Mouse (Mus musculus) heart, adult 8-10 months (tissue): ENCODE data around the gene Mkln1. TPM values are rescaled to one million over a fixed set of nuclear protein-coding genes. Genes with fewer than 3 reads are reported as not detected.
A peak's percentile ranks its signal among the peaks of the same experiment; 100 is the strongest.
"Not testable (repeated sequence)": the region's sequence is repeated elsewhere in the genome, so short reads cannot be mapped to it uniquely, and the experiment has no call there.

Experiments used
- DNase-seq: peaks from one replicate; pipeline ENCODE4 v3.0.0; 2022; ENCODE audit warnings: low spot score
- total RNA-seq, 4 experiments: library from RNA; stranded (reverse); gene quantifications; 2 replicates each; pipeline ENCODE4 v1.2.4; 2022

Mkln1 gene
- total RNA-seq, 4 experiments from 2014 or later = 145 to 175 (median 158) TPM

DNA sequence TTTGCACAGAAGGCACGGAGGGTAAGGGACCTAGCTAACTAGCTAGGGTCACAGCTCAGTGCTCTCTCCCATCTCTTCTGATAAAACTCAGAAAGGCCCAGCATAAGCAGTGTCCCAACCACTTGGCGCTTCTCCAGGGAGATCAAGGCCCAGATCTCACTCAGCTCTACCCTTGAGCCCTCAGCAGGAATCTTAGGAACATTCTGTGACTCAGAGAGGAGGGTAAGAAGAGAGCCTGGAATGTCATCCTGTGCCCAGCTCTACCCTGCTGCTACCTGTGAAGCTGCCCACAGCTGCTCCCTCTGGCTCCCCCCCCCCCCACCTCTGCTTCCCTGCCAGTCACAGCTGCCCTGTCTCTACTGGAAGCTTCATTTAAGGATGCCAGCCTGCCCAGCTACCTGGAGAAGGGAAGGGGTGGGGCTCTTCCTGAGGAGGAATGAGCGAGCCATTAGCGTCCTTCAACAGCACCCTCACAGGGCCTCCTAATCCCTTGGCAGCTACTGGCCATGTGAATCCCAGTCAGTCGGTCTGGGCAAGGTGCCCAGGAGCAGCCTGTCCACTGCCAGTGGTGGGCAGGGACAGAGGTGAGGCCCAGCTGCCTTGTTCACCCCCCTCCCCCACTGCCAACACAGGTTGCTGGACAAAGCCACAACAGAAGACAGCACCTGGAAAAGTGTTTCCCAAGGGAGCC lies 151.0 kb downstream of the Mkln1 start:
- no peak for DNase-seq

GRCm38 (mm10) chr6:31550876-31551532 lies 152.5 kb downstream of the Mkln1 start:
- peak; percentile 67 for DNase-seq

GRCm38 (mm10) chr6:31556460-31557100 lies 158.0 kb downstream of the Mkln1 start:
- DNase-seq = no peak

DNA sequence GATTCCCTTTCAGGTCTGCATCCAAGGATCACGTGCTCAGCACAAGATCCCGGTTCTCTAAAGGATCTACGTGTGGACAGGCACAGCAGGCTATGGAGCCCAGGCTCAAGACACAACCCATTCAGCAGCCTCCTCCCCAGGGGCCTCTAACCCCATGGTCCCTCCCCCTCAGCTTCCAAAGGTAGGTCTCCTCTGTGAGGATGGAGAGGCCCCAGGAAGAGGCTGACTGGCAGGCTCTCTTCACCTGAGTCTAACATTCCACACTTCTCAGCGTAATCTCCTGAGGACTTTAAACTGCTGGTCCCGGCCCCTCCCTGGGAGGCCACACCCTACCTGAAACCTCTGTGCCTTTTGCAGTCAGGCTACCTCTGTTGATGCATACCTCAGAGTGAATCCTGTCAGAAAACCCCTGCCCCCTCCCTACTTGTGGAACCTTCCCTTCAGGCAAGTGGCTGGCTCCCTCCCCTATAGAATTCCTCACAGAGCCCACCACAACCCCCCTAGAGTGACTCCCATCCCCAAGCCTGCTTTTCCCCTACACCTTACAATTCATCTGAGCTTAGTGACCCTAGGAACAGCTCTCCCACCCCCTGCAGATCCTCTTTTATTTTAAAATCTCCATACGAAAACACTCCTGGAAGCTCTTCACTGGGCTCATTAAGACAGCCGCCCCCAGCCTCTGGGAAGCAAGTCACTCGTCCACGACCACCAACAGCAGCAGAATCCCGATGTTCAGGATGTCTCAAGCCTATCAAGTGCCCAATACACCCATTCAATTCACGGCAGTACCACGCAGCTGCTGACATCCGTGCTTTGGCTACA lies 161.8 kb downstream of the Mkln1 start:
- DNase-seq = no peak

DNA sequence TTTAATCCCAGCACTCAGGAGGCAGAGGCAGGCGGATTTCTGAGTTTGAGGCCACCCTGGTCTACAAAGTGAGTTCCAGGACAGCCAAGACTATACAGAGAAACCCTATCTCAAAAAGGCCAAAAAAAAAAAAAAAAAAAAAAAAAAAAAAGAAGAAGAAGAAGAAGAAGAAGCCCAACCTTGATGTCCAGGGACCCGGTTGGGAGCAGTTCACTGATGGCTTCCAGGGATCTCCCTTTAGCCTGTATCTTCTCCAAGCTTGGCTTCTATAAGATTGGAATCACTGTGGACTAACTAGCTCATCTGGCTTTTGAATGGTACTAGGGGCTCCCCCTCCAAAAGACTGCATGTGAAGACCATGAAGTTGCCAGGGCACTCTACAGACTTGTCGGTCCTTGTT lies 163.4 kb downstream of the Mkln1 start:
- DNase-seq = not testable (repeated sequence)

DNA sequence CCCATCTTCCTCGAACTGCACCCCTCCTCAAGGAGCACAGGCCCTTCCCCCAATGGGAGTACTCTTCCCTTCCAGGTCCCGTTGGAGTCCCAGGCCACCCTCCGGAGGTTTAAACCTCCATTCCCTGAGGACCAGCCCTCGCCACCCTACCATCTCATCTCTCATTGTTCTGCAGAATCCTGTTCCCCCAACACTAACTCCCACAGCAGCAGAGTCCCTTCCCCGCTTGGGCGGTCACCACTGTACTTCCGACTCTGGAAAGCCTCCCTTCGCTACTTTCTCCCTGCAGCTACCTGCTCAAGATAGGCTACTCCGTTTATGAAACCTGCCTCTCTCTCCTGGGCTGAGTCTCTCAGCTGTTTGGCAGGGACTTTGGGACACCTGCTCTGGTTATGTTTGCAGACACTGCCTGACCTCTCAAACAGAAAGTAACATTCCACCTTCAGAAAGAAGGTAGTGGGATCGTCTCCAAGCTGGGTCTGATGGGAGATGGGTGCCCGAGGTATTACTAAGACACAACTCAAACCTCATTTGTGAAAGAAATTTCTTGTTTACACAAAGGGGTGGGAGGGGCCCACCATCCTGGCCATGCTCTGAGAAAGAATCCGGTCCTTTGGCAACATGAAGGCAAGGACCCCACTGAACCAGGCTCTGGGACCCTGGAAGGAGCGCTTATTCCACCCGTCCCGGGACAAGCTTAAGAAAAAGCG lies 164.0 kb downstream of the Mkln1 start:
- no peak for DNase-seq

- peak; percentile 78 for DNase-seq
These were observed 165.0 kb downstream of the Mkln1 start, which contains the start of gene Podxl for GRCm38 (mm10) chr6:31563235-31564181. TSS of gene Podxl (minus strand) at chr6:31563981.

DNA sequence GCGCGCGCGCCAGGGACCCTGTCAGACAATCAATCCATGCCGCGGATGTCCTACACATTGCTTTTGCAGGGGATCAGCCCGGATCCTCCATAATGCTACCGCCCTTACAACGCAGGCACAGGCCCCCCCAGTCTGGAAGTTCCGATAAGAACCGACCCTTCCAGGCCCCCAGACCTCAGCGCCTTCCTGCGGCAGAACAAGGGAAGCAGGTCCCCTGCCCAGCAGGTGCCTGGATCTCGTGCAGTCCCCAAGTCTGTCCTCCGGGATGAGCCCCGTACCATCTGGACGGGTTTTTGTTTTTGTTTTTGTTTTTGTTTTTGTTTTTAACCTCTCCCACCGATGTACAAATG lies 165.6 kb downstream of the Mkln1 start:
- no peak for DNase-seq

- DNase-seq = no peak
These were observed 166.4 kb downstream of the Mkln1 start for GRCm38 (mm10) chr6:31564901-31565391.

Other genes with a start within 250 kb of the Mkln1 start
- 10 to 100 TPM; 75.2 to 81.7 (median 75.7) TPM for gene Podxl, start 165.2 kb downstream of the Mkln1 start, total RNA-seq